Mouse (Mus musculus) retina, postnatal 7 days (tissue): ENCODE results near the gene Enpp4.

Experiments used
- DNase-seq: peaks from one replicate; pipeline ENCODE4 v3.0.0-alpha.2; 2012; ENCODE audit warnings: low read depth, low spot score

Enpp4 gene

DNA sequence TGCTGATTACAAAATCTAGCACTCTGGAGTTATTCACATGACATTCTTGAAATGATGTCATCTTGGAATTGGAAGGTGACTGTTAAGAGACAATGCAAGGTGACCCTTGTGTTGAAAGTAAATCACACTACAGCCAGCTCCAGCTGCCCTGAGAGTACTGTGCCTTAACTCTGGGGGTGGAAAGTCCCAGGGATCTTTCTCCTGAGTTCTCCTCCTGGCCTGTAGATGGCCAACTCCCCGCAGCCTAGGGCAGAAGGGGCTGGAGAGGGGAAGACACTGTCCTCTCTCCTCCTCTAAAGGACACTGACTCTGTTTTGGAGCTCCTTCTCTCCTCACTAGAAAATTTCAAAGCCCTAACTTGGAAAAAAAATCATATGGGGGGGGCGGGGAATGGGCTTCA lies 14.1 kb downstream of the Enpp4 start:
- no peak for DNase-seq

- DNase-seq = no peak
Observed at GRCm38 (mm10) chr17:44090916-44091315, 14.7 kb downstream of the Enpp4 start.

- no peak for DNase-seq
Observed at GRCm38 (mm10) chr17:44088226-44088625, 17.4 kb downstream of the Enpp4 start.

DNA sequence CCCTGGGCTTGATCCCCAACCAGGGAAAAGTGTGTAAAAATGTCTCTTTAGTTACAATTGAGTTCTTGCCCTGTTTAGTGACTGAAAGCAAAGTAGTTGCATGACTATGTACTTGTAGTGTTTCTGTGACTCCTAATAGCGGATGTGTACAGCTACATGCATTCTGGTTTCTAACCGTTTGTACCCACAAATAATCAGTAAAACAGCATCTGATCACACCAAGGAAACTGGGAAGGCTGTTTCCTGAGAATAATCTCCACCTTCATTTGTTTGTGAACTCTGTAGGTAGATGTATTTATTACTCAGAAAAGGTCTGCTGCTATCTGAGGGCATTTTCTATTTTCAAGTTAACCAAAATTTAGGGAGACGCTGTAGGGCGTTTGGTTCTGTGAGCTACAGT lies 22.5 kb downstream of the Enpp4 start:
- DNase-seq = no peak

- DNase-seq = peak; percentile 74
Observed at GRCm38 (mm10) chr17:44078631-44079350, 26.8 kb downstream of the Enpp4 start, which contains the start of gene Enpp5. Enpp5 (plus strand) TSS chr17:44078813.

DNA sequence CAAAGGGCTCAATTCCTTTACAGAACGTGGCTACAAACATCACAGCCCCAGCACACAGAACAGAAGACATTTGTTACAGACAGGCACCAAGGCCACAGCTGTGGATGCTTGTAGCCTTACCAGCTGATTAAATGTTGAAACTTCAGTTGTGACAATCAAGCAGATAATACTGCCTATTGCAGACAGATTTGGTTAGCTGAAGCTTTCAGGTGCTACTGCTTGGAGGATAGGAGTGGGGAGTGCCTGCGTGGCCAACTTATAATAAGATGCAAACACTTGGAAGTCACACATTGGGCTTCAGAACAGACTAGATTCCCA lies 27.8 kb downstream of the Enpp4 start:
- no peak for DNase-seq

GRCm38 (mm10) chr17:44077146-44077842 lies 28.3 kb downstream of the Enpp4 start:
- DNase-seq = no peak

GRCm38 (mm10) chr17:44076051-44076680 lies 29.4 kb downstream of the Enpp4 start:
- DNase-seq = no peak

- DNase-seq = no peak
Observed at GRCm38 (mm10) chr17:44075601-44076000, 30.0 kb downstream of the Enpp4 start.

DNA sequence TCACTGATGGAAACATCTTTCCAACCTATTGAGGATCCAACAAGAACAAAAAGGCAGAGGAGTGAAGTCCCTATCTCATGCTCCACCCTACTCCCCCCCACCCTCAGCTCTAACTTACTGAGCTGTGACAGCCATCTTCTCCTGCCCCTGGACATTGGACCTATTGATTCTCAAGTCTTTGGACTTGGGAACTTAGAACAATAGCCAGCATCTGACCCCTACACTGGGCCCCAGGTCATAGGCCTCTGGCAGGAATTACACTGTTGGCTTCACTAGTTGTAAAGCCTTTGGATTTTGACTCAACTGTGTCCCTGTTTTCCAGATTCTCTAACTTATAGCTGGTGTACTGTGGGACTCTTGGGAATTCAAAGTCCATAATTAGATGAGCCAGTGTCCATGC lies 33.9 kb downstream of the Enpp4 start:
- no peak for DNase-seq

GRCm38 (mm10) chr17:44068876-44069275 lies 36.7 kb downstream of the Enpp4 start:
- DNase-seq = no peak

- no peak for DNase-seq
Observed at GRCm38 (mm10) chr17:44061289-44061890, 44.2 kb downstream of the Enpp4 start.

DNA sequence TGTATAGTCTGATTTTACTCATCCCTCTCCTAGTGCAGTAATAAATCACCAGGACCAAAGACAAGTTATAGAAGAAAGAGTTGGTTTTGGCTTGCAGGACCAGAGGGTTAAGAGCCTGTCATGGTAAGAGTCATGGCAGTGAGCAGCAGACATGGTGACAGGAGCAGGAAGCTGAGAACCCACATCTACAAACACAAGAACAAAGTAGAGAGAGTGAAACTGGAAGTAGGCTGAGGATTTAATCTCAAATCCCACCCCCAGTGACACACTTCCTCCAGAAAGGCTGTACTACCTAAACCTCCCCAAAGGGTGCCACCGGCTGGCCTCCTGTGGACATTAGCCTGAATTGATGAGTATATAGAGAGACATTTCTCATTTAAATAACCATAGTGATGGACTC lies 44.8 kb downstream of the Enpp4 start:
- no peak for DNase-seq

- DNase-seq = no peak
Observed at GRCm38 (mm10) chr17:44058145-44058544, 47.5 kb downstream of the Enpp4 start.

GRCm38 (mm10) chr17:44057123-44057522 lies 48.5 kb downstream of the Enpp4 start:
- no peak for DNase-seq

- no peak for DNase-seq
Observed at GRCm38 (mm10) chr17:44053427-44053826, 52.2 kb downstream of the Enpp4 start.
